Mouse (Mus musculus) lung, postnatal 0 days (tissue): ENCODE measurements around the gene Lef1.

Experiments used
- CTCF ChIP-seq: IDR thresholded peaks from 2 replicates; pipeline ENCODE4 v1.5.1; 2016; ENCODE audit warnings: antibody characterized with exemption, mild to moderate bottlenecking
- EP300 ChIP-seq: IDR thresholded peaks from 2 replicates; pipeline ENCODE4 v1.6.1; 2016; ENCODE audit warnings: antibody characterized with exemption, mild to moderate bottlenecking, control low read depth

- TF ChIP-seq CTCF (no peak), EP300 (no peak)
Observed at GRCm38 (mm10) chr3:131152921-131153320, 42.6 kb downstream of the Lef1 start.
